Mouse (Mus musculus): ENCODE data around the gene Rasa2. TPM values are rescaled to one million over a fixed set of nuclear protein-coding genes. Genes with fewer than 3 reads are reported as not detected.

Rasa2 gene
- polyA plus RNA-seq, 1 experiment, result 10.7 TPM

DNA sequence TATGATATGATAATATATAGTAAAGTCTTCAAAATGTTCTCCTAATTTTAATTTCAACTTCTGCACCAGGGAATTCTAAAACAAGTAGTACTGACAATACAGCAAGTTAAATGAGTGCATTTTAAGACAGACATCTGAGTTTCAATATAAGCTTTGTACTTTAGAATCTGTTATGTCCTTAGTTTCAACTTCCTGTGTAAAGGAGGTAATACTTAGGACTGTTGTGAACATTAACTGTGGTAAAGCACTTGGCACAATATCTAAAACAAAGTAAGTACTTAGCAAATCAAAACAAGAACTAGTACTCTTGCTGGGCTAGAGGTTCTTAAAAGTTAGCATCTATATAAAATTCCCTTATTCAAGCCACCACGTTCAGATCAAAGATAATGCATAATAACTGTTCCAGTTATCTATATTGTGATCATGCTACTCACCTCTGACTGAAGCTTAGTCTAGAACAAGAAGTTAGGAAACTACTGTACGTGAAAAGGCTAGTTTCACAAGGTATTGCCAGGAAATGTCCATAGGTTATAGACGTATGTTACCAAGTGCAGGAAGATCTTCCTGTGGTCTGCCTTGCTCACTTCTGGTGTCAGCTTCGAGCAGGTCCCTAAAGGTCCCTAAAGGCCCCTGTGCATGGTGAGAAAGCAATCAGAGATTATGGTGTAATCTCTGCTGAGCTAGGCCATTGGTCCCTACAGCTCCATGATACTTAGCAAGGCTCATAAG, 12.8 kb downstream of the Rasa2 start:
- TF ChIP-seq POLR2A (IDR thresholded peaks at IDR 0.05; ENCODE audit: borderline replicate concordance, extremely low read depth, insufficient read depth, insufficient read length, poor library complexity, severe bottlenecking), result no peak
- TF ChIP-seq CTCF (IDR thresholded peaks at IDR 0.05; ENCODE audit: borderline replicate concordance, extremely low read depth, insufficient read depth, insufficient read length), result no peak
- DNase-seq (ENCODE audit: low read depth), result no peak

DNA sequence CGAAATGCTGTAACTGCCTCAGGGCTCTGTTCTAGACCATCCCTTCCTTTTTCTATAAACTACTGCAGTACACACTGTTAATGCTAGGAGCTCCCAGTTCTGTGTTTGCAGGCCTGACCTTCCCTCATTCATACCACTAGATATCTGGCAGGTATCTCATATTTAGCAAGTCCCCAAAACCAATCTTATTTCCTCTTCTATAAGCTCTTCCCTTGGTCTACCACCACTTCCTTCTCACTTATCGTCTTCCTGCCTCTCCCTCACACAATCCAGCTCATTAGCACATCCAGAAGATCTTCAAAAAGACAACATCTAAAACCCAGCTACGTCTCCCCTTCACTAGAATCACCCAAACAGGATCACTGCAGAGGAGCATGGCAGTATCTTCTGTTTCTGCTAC, 19.1 kb downstream of the Rasa2 start:
- no peak for DNase-seq (ENCODE audit: low read depth)
- TF ChIP-seq CTCF (IDR thresholded peaks at IDR 0.05; ENCODE audit: borderline replicate concordance, extremely low read depth, insufficient read depth, insufficient read length), result no peak
- no peak for TF ChIP-seq POLR2A (IDR thresholded peaks at IDR 0.05; ENCODE audit: borderline replicate concordance, extremely low read depth, insufficient read depth, insufficient read length, poor library complexity, severe bottlenecking)

DNA sequence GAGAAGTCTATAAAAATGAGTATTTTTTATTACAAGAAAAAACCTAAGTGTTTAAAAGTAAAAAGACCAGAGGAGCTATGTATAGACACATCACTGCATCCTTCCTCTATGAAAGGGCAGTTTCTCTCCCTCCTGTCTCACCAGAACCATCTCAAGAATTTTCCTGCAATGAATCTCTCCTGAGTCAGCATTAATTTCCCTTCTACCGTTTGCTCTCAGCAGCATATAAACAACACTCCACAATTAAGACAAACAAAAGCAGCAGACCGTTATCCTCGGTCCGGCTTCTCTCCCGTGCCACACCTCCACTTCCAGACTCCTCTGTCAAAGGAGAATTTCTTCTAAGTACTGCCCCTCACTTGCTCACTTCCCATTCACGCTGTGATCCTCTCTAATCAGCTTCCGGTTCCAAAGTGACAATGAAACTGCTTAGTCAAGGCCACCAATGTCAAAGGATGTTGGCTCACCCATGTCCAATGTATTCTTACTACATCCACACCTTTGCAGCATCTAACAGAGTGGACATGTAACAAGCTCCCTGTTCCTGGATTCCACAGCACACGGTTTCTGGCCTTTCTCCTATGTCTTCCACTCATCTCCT, 19.6 kb downstream of the Rasa2 start:
- no peak for DNase-seq (ENCODE audit: low read depth)

DNA sequence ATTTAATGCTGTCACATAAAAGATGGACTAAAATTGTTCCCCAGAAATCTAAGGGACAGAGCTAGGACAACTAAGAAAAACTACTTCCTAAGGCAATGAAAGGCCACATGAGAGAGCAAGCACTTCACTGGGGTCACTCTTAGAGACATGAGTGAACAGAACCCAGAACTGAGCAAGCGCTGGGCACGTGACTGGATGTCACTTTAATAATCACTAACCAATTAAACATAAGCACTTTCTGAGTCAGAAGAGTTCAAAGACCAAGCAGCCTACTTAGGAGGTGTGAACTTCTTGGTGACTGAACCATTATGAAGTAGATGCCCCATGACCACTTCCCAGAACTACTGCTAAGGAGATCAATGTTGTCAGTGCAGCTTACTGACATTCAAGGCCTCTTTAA, 20.6 kb downstream of the Rasa2 start:
- DNase-seq (ENCODE audit: low read depth), result no peak
- TF ChIP-seq CTCF (IDR thresholded peaks at IDR 0.05; ENCODE audit: borderline replicate concordance, extremely low read depth, insufficient read depth, insufficient read length), result no peak
- TF ChIP-seq POLR2A (IDR thresholded peaks at IDR 0.05; ENCODE audit: borderline replicate concordance, extremely low read depth, insufficient read depth, insufficient read length, poor library complexity, severe bottlenecking), result no peak

More for the DNA sequence above, 19.6 kb downstream of the Rasa2 start:
- TF ChIP-seq POLR2A (IDR thresholded peaks at IDR 0.05; ENCODE audit: borderline replicate concordance, extremely low read depth, insufficient read depth, insufficient read length, poor library complexity, severe bottlenecking), result no peak
- no peak for TF ChIP-seq CTCF (IDR thresholded peaks at IDR 0.05; ENCODE audit: borderline replicate concordance, extremely low read depth, insufficient read depth, insufficient read length)

DNA sequence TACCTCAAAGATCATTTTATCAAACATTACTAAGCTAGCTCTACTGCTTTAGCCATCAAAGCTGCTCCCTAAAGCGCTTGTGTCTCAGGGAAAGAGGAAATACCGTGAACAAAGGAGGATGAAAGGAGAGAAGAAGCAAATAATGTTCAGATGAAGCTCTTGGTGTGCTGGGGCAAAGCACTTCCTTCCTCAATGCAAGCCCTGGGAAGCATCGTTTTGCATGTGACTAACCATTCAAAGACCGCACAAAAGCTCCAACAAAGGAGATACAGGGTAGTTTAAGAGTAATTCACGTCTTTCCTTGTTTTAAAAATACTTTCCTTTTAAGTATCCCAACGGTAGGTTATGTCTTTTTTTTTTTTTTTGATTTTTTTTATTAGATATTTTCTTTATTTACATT, 28.0 kb downstream of the Rasa2 start:
- no peak for DNase-seq (ENCODE audit: low read depth)
- no peak for TF ChIP-seq POLR2A (IDR thresholded peaks at IDR 0.05; ENCODE audit: borderline replicate concordance, extremely low read depth, insufficient read depth, insufficient read length, poor library complexity, severe bottlenecking)
- TF ChIP-seq CTCF (IDR thresholded peaks at IDR 0.05; ENCODE audit: borderline replicate concordance, extremely low read depth, insufficient read depth, insufficient read length), result no peak

DNA sequence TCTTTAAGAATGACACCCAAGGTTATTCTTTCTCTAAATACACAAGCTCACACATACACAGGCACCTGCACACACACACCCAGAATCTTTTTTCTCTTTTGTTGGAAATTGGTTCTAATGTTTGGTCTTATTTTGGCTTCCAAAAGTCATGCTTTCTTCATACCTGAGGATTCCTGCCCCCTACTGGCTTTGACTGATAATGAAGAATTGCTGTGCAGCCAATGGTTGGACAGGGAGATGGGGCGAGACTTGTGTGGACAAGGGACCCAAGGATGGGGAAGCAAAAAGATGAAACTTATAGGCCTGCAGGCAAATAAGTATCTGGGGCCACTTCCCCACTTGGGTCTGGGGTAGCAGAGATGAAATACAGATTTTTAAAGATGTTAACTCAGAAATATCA, 33.5 kb downstream of the Rasa2 start:
- no peak for DNase-seq (ENCODE audit: low read depth)
- TF ChIP-seq POLR2A (IDR thresholded peaks at IDR 0.05; ENCODE audit: borderline replicate concordance, extremely low read depth, insufficient read depth, insufficient read length, poor library complexity, severe bottlenecking) (no peak), CTCF (IDR thresholded peaks at IDR 0.05; ENCODE audit: borderline replicate concordance, extremely low read depth, insufficient read depth, insufficient read length) (no peak)

DNA sequence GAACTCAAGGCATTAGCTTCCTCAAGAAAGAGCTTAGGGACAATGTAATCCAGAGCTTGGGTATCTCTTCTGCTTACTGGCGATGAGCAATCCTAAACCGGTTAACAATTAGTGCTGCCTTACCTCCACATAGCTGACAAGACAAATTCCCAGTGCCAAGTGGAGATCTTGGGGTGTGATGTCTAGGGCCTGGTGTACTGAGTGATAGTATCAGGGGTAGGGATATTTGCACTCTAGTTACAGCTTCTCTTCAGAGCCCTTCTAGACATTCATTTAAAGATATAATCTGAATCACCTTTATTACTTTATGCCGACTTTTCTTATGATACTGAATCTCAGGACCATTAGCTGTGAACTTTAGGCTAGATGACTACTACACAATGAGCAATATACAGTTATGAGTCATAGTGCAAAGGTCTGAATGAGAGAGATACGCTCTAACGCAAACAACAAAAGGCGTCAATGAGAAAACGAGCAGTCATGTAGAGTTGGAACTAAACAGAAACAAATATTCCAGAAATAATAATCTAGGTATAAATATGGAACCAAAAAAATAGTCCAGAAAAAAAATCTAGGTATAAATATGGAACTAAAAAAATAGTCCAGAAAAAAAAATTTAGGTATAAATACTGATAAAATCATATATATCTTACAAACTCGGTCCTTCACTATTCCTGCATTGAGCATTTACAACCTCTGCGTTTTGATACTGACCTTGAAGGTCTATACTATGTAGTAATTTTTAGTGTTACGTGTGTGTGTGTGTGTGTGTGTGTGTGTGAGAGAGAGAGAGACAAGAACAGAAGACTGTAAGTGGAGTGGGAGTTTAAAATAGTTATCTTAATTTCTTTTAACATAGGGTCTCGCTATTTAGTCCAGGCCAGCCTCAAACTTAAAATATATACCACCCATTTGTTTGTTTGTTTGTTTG, 38.5 kb downstream of the Rasa2 start:
- TF ChIP-seq CTCF (IDR thresholded peaks at IDR 0.05; ENCODE audit: borderline replicate concordance, extremely low read depth, insufficient read depth, insufficient read length) (no peak), POLR2A (IDR thresholded peaks at IDR 0.05; ENCODE audit: borderline replicate concordance, extremely low read depth, insufficient read depth, insufficient read length, poor library complexity, severe bottlenecking) (no peak)
- DNase-seq (ENCODE audit: low read depth), result no peak

DNA sequence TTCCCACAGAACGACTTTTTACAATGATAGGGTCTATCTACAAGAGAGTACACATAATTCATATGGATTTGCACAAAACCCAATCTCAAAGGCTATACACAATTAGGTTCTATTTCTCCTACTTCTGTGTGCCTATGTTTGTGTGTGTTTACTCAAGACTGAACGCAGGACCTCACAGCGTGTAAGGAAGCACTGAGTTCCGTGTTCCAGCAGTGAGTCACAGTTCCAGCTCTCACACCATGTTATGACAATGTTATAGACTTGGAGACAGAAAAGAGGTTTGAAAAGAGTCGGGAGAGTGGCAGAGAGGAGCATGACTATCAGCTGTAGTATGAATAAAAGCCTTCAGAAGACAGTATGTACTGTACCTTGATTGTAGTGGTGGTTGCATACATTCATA, 42.1 kb downstream of the Rasa2 start:
- TF ChIP-seq POLR2A (IDR thresholded peaks at IDR 0.05; ENCODE audit: borderline replicate concordance, extremely low read depth, insufficient read depth, insufficient read length, poor library complexity, severe bottlenecking) (no peak), CTCF (IDR thresholded peaks at IDR 0.05; ENCODE audit: borderline replicate concordance, extremely low read depth, insufficient read depth, insufficient read length) (no peak)
- DNase-seq (ENCODE audit: low read depth), result no peak

DNA sequence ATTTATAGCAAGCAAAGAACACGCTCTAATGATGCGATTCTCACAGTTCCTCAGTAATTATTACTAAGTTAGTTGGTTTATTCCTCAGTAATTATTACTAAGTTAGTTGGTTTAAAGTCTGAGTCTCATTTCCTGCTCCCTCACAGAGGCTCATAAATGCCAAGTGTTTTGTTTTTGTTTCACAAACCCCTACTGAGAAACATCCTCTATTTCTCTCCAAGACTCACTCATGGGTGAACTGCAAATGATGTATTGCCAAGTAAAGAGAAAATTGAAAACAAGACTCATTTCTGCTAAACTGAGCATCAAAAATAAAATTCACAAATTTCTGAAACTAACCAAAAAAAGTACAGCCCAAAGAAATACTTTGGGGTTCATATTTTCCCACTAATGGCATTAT, 47.9 kb downstream of the Rasa2 start:
- TF ChIP-seq CTCF (IDR thresholded peaks at IDR 0.05; ENCODE audit: borderline replicate concordance, extremely low read depth, insufficient read depth, insufficient read length), result no peak
- TF ChIP-seq POLR2A (IDR thresholded peaks at IDR 0.05; ENCODE audit: borderline replicate concordance, extremely low read depth, insufficient read depth, insufficient read length, poor library complexity, severe bottlenecking), result no peak
- DNase-seq (ENCODE audit: low read depth), result no peak

DNA sequence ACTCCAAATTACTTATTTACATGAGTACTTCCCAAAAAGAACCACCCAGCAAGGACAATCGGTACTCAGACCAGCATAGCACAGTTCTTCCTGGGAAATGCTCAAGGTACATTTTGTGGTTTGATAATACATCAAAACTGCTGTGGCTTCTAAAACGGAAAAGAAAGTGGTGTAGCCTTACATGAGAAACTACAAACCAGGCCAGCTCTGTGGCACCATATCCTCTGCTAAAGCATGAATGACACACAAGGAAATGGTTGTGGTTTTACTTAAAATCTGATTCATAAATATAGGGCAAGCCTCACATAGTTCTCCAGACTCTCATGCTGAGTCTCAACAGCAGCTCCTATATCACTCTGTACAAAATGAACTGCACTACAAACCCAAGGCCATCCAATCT, 48.3 kb downstream of the Rasa2 start:
- no peak for DNase-seq (ENCODE audit: low read depth)
- TF ChIP-seq POLR2A (IDR thresholded peaks at IDR 0.05; ENCODE audit: borderline replicate concordance, extremely low read depth, insufficient read depth, insufficient read length, poor library complexity, severe bottlenecking) (no peak), CTCF (IDR thresholded peaks at IDR 0.05; ENCODE audit: borderline replicate concordance, extremely low read depth, insufficient read depth, insufficient read length) (no peak)

DNA sequence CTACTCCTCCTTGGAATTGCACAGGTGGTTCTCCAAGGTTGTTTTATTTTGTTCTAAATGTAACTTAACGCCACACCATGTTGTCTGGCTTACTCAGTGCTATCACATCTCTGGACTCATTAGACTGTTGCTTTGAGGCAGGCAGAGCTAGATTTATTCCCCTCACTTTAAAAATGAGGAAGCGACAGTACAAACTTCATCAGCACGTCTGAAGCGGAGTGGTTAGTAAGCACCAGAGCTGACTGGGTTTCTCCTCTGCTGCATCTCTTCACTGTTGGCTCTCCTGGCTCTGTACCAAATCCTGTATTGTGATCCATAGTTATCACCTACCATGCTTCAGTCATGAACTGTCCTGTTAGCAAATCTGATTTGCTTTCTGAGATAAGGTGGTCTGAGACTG, 53.2 kb downstream of the Rasa2 start:
- DNase-seq (ENCODE audit: low read depth), result no peak
- TF ChIP-seq POLR2A (IDR thresholded peaks at IDR 0.05; ENCODE audit: borderline replicate concordance, extremely low read depth, insufficient read depth, insufficient read length, poor library complexity, severe bottlenecking) (no peak), CTCF (IDR thresholded peaks at IDR 0.05; ENCODE audit: borderline replicate concordance, extremely low read depth, insufficient read depth, insufficient read length) (no peak)

Data from brain, embryonic 14.5 days (tissue).